Mouse (Mus musculus) ES-E14 (cell line): ENCODE measurements around the gene Dnajc4.

Source experiments
- CHD2 ChIP-seq: IDR thresholded peaks from 2 replicates; pipeline ENCODE4 v1.6.1; 2014; ENCODE audit warnings: mild to moderate bottlenecking, low read depth, low read length, inconsistent platforms
- HCFC1 ChIP-seq: IDR thresholded peaks from 2 replicates; pipeline ENCODE4 v1.6.1; 2012; ENCODE audit warnings: low read length, inconsistent platforms, borderline replicate concordance; ENCODE audit not compliant: insufficient read depth
- MAFK ChIP-seq: IDR thresholded peaks from 2 replicates; pipeline ENCODE4 v1.6.1; 2014; ENCODE audit warnings: mild to moderate bottlenecking, low read depth, low read length, inconsistent platforms; ENCODE audit not compliant: insufficient read depth
- ZC3H11A ChIP-seq: IDR thresholded peaks from 2 replicates; pipeline ENCODE4 v1.6.1; 2012; ENCODE audit warnings: low read depth, mild to moderate bottlenecking, inconsistent platforms, low read length, borderline replicate concordance
- ZNF384 ChIP-seq: IDR thresholded peaks from 2 replicates; pipeline ENCODE4 v1.6.1; 2012; ENCODE audit warnings: low read depth, low read length, inconsistent platforms

- TF ChIP-seq HCFC1 (no peak), ZNF384 (no peak), ZC3H11A (no peak), CHD2 (no peak), MAFK (no peak)
These were observed 44.6 kb downstream of the Dnajc4 start for GRCm38 (mm10) chr19:6947742-6948141.
